Mouse (Mus musculus): ENCODE measurements around the gene Mrps9. TPM values are rescaled to one million over a fixed set of nuclear protein-coding genes. Genes with fewer than 3 reads are reported as not detected.

Mrps9 gene
- polyA plus RNA-seq, 2 experiments: 22.0 to 26.3 TPM

- H3K27me3 ChIP-seq (ENCODE audit: control insufficient read depth, insufficient read depth, low read length): no peaks in the 10 kb centered on the region
- no peak for TF ChIP-seq CTCF (IDR thresholded peaks at IDR 0.05; ENCODE audit: low read depth)
- TF ChIP-seq EP300 (IDR thresholded peaks at IDR 0.05; ENCODE audit: low read depth): no peak
- DNase-seq (ENCODE audit: low read depth in 3 of 3, low spot score in 3 of 3): no peak
- no peaks in the 10 kb centered on the region for H3K9me3 ChIP-seq (ENCODE audit: control insufficient read depth, low read length)
- no peak overlapping the region for H3K4me3 ChIP-seq (ENCODE audit: insufficient read depth in 1 of 2, low read depth in 2 of 2, low read length in 2 of 2)
- WGBS (ENCODE audit: insufficient replicate concordance): 55% methylated on average over 7 of the region's 7 CpGs
- no peak overlapping the region for H3K9ac ChIP-seq (replicated peaks)
- no peak overlapping the region for H3K27ac ChIP-seq
- no peak for ATAC-seq (ENCODE audit: insufficient read depth)
- H3K4me1 ChIP-seq (replicated peaks; ENCODE audit: control insufficient read depth in 2 of 2, insufficient read depth in 2 of 2, low read length in 1 of 2): no peaks in the 10 kb centered on the region
- no peak overlapping the region for H3K4me2 ChIP-seq (ENCODE audit: low read depth)
- H3K36me3 ChIP-seq (replicated peaks; ENCODE audit: control insufficient read depth, insufficient read depth, low read depth): no peaks in the 10 kb centered on the region
These were observed 65.7 kb downstream of the Mrps9 start for GRCm38 (mm10) chr1:42916719-42917118.

GRCm38 (mm10) chr1:42917908-42918307 is 66.9 kb downstream of the Mrps9 start:
- no peak overlapping the region for H3K9ac ChIP-seq (replicated peaks)
- no peaks in the 10 kb centered on the region for H3K9me3 ChIP-seq (ENCODE audit: control insufficient read depth, low read length)
- H3K27ac ChIP-seq: no peak overlapping the region
- no peaks in the 10 kb centered on the region for H3K4me1 ChIP-seq (replicated peaks; ENCODE audit: control insufficient read depth in 2 of 2, insufficient read depth in 2 of 2, low read length in 1 of 2)
- no peak overlapping the region for H3K4me3 ChIP-seq (ENCODE audit: insufficient read depth in 1 of 2, low read depth in 2 of 2, low read length in 2 of 2)
- ATAC-seq (ENCODE audit: insufficient read depth) (no peak), DNase-seq (ENCODE audit: low read depth in 3 of 3, low spot score in 3 of 3) (no peak)
- 25% methylated on average over 4 of the region's 4 CpGs for WGBS (ENCODE audit: insufficient replicate concordance)
- no peak overlapping the region for H3K4me2 ChIP-seq (ENCODE audit: low read depth)
- TF ChIP-seq CTCF (IDR thresholded peaks at IDR 0.05; ENCODE audit: low read depth): no peak
- TF ChIP-seq EP300 (IDR thresholded peaks at IDR 0.05; ENCODE audit: low read depth): no peak
- H3K27me3 ChIP-seq (ENCODE audit: control insufficient read depth, insufficient read depth, low read length): no peaks in the 10 kb centered on the region
- no peaks in the 10 kb centered on the region for H3K36me3 ChIP-seq (replicated peaks; ENCODE audit: control insufficient read depth, insufficient read depth, low read depth)

GRCm38 (mm10) chr1:42923924-42924323 is 72.9 kb downstream of the Mrps9 start:
- H3K4me1 ChIP-seq (replicated peaks; ENCODE audit: control insufficient read depth in 2 of 2, insufficient read depth in 2 of 2, low read length in 1 of 2): no peaks in the 10 kb centered on the region
- DNase-seq (ENCODE audit: low read depth in 3 of 3, low spot score in 3 of 3) (no peak), ATAC-seq (ENCODE audit: insufficient read depth) (no peak)
- no peak overlapping the region for H3K27ac ChIP-seq
- H3K4me3 ChIP-seq (ENCODE audit: insufficient read depth in 1 of 2, low read depth in 2 of 2, low read length in 2 of 2): no peak overlapping the region
- no peaks in the 10 kb centered on the region for H3K9me3 ChIP-seq (ENCODE audit: control insufficient read depth, low read length)
- TF ChIP-seq EP300 (IDR thresholded peaks at IDR 0.05; ENCODE audit: low read depth) (no peak), CTCF (IDR thresholded peaks at IDR 0.05; ENCODE audit: low read depth) (no peak)
- no peak overlapping the region for H3K4me2 ChIP-seq (ENCODE audit: low read depth)
- no peaks in the 10 kb centered on the region for H3K36me3 ChIP-seq (replicated peaks; ENCODE audit: control insufficient read depth, insufficient read depth, low read depth)
- H3K9ac ChIP-seq (replicated peaks): no peak overlapping the region
- no peaks in the 10 kb centered on the region for H3K27me3 ChIP-seq (ENCODE audit: control insufficient read depth, insufficient read depth, low read length)
- WGBS (ENCODE audit: insufficient replicate concordance): 51% methylated on average over 5 of the region's 5 CpGs

GRCm38 (mm10) chr1:42933613-42934012 is 82.6 kb downstream of the Mrps9 start:
- DNase-seq (ENCODE audit: low read depth in 3 of 3, low spot score in 3 of 3) (no peak), ATAC-seq (ENCODE audit: insufficient read depth) (no peak)
- H3K9me3 ChIP-seq (ENCODE audit: control insufficient read depth, low read length): no peaks in the 10 kb centered on the region
- H3K27me3 ChIP-seq (ENCODE audit: control insufficient read depth, insufficient read depth, low read length): no peaks in the 10 kb centered on the region
- H3K9ac ChIP-seq (replicated peaks): no peak overlapping the region
- TF ChIP-seq CTCF (IDR thresholded peaks at IDR 0.05; ENCODE audit: low read depth): no peak
- no peak for TF ChIP-seq EP300 (IDR thresholded peaks at IDR 0.05; ENCODE audit: low read depth)
- no peaks in the 10 kb centered on the region for H3K36me3 ChIP-seq (replicated peaks; ENCODE audit: control insufficient read depth, insufficient read depth, low read depth)
- 65% methylated on average over 1 of the region's 1 CpGs for WGBS (ENCODE audit: insufficient replicate concordance)
- H3K4me2 ChIP-seq (ENCODE audit: low read depth): no peak overlapping the region
- no peaks in the 10 kb centered on the region for H3K4me1 ChIP-seq (replicated peaks; ENCODE audit: control insufficient read depth in 2 of 2, insufficient read depth in 2 of 2, low read length in 1 of 2)
- no peak overlapping the region for H3K27ac ChIP-seq
- no peak overlapping the region for H3K4me3 ChIP-seq (ENCODE audit: insufficient read depth in 1 of 2, low read depth in 2 of 2, low read length in 2 of 2)

- H3K27ac ChIP-seq: no peak overlapping the region
- H3K9ac ChIP-seq (replicated peaks): no peak overlapping the region
- H3K27me3 ChIP-seq (ENCODE audit: control insufficient read depth, insufficient read depth, low read length): peaks cover 12% of the 10 kb centered on the region
- ATAC-seq (ENCODE audit: insufficient read depth) (no peak), DNase-seq (ENCODE audit: low read depth in 3 of 3, low spot score in 3 of 3) (no peak)
- H3K4me1 ChIP-seq (replicated peaks; ENCODE audit: control insufficient read depth in 2 of 2, insufficient read depth in 2 of 2, low read length in 1 of 2): no peaks in the 10 kb centered on the region
- no peak overlapping the region for H3K4me3 ChIP-seq (ENCODE audit: insufficient read depth in 1 of 2, low read depth in 2 of 2, low read length in 2 of 2)
- no peaks in the 10 kb centered on the region for H3K36me3 ChIP-seq (replicated peaks; ENCODE audit: control insufficient read depth, insufficient read depth, low read depth)
- WGBS (ENCODE audit: insufficient replicate concordance): 46% methylated on average over 4 of the region's 4 CpGs
- no peak for TF ChIP-seq EP300 (IDR thresholded peaks at IDR 0.05; ENCODE audit: low read depth)
- no peak for TF ChIP-seq CTCF (IDR thresholded peaks at IDR 0.05; ENCODE audit: low read depth)
- no peaks in the 10 kb centered on the region for H3K9me3 ChIP-seq (ENCODE audit: control insufficient read depth, low read length)
- no peak overlapping the region for H3K4me2 ChIP-seq (ENCODE audit: low read depth)
These were observed 97.5 kb downstream of the Mrps9 start for GRCm38 (mm10) chr1:42948486-42948885.
